Mouse (Mus musculus) heart, embryonic 12.5 days (tissue): Measurements from ENCODE around the gene Usp30. TPM values are rescaled to one million over a fixed set of nuclear protein-coding genes. Genes with fewer than 3 reads are reported as not detected.

Experiments used
- ATAC-seq: fragments of 200-750 bp; cut with Nextera tagmentation; 2 replicates; pipeline ENCODE4 v1.8.0; 2017; ENCODE audit warnings: moderate TSS enrichment, moderate library complexity; ENCODE audit not compliant: insufficient number of reproducible peaks, low FRiP score
- H3K27ac ChIP-seq: fragments of 300-500 bp; sonication (generic); 2 replicates; pipeline ENCODE4 v1.5.1; 2016; ENCODE audit warnings: mild to moderate bottlenecking, moderate library complexity; ENCODE audit not compliant: poor library complexity, severe bottlenecking
- H3K27me3 ChIP-seq: fragments of 300-500 bp; sonication (generic); replicated peaks from 2 replicates; pipeline ENCODE4 v1.6.1; 2016; ENCODE audit warnings: mild to moderate bottlenecking, moderate library complexity
- H3K36me3 ChIP-seq: fragments of 300-500 bp; sonication (generic); 2 replicates; pipeline ENCODE4 v1.6.1; 2016; ENCODE audit warnings: mild to moderate bottlenecking, moderate library complexity
- H3K4me1 ChIP-seq: fragments of 300-500 bp; sonication (generic); replicated peaks from 2 replicates; pipeline ENCODE4 v1.6.1; 2016; ENCODE audit warnings: mild to moderate bottlenecking
- H3K4me2 ChIP-seq: fragments of 300-500 bp; sonication (generic); 2 replicates; pipeline ENCODE4 v1.6.1; 2016; ENCODE audit warnings: mild to moderate bottlenecking, moderate library complexity
- H3K4me3 ChIP-seq: fragments of 300-500 bp; sonication (generic); 2 replicates; pipeline ENCODE4 v1.5.1; 2016; ENCODE audit warnings: mild to moderate bottlenecking
- H3K9ac ChIP-seq: fragments of 300-500 bp; sonication (generic); 2 replicates; pipeline ENCODE4 v1.6.1; 2016; ENCODE audit warnings: mild to moderate bottlenecking, moderate library complexity
- H3K9me3 ChIP-seq: fragments of 300-500 bp; sonication (generic); replicated peaks from 2 replicates; pipeline ENCODE4 v1.6.1; 2016; ENCODE audit warnings: mild to moderate bottlenecking, moderate library complexity
- WGBS: fragments of 180-500 bp; shearing (Covaris S2); methylation state at CpG from one replicate; pipeline ENCODE4 v1.1.7; 2016; 5-methylcytosine and 5-hydroxymethylcytosine counted together
- polyA plus RNA-seq: library from polyadenylated mRNA; unstranded; fragments of >200 nt; fragmentation: Nextera tagmentation; extraction: Ambion mirVana; gene quantifications from 2 replicates; pipeline ENCODE4 v1.2.1, GENCODE M21; 2016

Usp30 gene
- polyA plus RNA-seq, 1 experiment from 2014 or later: 9.0 TPM

- no peaks in the 10 kb centered on the region for H3K9me3 ChIP-seq
- H3K27ac ChIP-seq: peak within 1 kb of the TSS; percentile 92
- H3K4me1 ChIP-seq: peaks cover 22% of the 10 kb centered on the region
- H3K4me2 ChIP-seq: peak within 1 kb of the TSS; percentile 82
- peaks cover 34% of the 10 kb centered on the region for H3K36me3 ChIP-seq
- H3K4me3 ChIP-seq: peak within 1 kb of the TSS; percentile 57
- under 1% methylated on average over 69 of the region's 69 CpGs for WGBS
- H3K27me3 ChIP-seq: no peaks in the 10 kb centered on the region
- H3K9ac ChIP-seq: peak within 1 kb of the TSS; percentile 75
- ATAC-seq: peak; percentile 31; the same call in 1 of the 2 replicates
Measured at GRCm38 (mm10) chr5:114127374-114128349, 62.4 kb downstream of the Usp30 start, which contains the start of gene Alkbh2. TSS of gene Alkbh2 (minus strand) at chr5:114128218.

DNA sequence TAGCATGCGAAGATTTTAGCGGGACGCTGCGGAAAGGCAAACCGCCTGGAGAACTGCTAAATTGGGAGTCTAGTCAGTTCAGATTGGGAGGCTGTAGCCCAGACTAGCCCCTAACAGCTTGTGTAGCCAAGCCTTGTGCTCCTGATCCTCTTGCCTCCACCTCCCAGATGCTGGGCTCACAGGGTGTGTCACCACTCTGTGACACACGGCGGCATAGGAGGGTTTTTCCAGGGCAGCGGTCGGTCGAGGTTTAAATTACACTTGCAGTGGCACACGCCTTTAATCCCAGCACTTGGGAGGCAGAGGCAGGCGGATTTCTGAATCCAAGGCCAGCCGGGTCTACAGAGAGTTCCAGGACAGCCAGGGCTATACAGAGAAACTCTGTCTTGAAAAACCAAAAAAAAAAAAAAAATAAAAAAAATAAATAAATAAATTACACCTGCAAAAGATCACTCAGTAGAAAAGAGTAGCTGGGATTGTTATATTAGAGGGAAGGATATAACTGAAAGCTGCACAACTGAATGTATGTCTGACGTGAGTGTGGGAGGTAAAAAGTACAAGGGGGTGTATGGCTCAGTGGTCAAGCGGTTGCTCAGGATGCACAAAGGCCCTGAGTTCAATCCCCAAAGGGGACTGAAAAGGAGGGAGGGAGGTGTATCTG lies 64.4 kb downstream of the Usp30 start:
- Histone ChIP-seq H3K36me3 (peaks cover 18% of the 10 kb centered on the region), H3K27me3 (no peaks in the 10 kb centered on the region), H3K9ac (no peak overlapping the region), H3K27ac (no peak overlapping the region), H3K4me3 (peak overlapping the region; percentile 78), H3K4me1 (peaks cover 40% of the 10 kb centered on the region), H3K9me3 (no peaks in the 10 kb centered on the region), H3K4me2 (peak overlapping the region; percentile 97)
- 79% methylated on average over 15 of the region's 15 CpGs for WGBS
- no peak for ATAC-seq

GRCm38 (mm10) chr5:114130211-114130605 lies 64.9 kb downstream of the Usp30 start, which contains the start of gene Ung:
TSS of gene Ung (plus strand) at chr5:114130386.
- H3K9me3 ChIP-seq: no peaks in the 10 kb centered on the region
- ATAC-seq: peak; percentile 44; the same call in 1 of the 2 replicates
- WGBS: 1% methylated on average over 29 of the region's 29 CpGs
- peak within 1 kb of the TSS; percentile 75 for H3K27ac ChIP-seq
- no peaks in the 10 kb centered on the region for H3K27me3 ChIP-seq
- peak within 1 kb of the TSS; percentile 79 for H3K9ac ChIP-seq
- H3K4me1 ChIP-seq: peaks cover 45% of the 10 kb centered on the region
- H3K4me3 ChIP-seq: peak within 1 kb of the TSS; percentile 78
- H3K36me3 ChIP-seq: peaks cover 14% of the 10 kb centered on the region
- H3K4me2 ChIP-seq: peak within 1 kb of the TSS; percentile 97

DNA sequence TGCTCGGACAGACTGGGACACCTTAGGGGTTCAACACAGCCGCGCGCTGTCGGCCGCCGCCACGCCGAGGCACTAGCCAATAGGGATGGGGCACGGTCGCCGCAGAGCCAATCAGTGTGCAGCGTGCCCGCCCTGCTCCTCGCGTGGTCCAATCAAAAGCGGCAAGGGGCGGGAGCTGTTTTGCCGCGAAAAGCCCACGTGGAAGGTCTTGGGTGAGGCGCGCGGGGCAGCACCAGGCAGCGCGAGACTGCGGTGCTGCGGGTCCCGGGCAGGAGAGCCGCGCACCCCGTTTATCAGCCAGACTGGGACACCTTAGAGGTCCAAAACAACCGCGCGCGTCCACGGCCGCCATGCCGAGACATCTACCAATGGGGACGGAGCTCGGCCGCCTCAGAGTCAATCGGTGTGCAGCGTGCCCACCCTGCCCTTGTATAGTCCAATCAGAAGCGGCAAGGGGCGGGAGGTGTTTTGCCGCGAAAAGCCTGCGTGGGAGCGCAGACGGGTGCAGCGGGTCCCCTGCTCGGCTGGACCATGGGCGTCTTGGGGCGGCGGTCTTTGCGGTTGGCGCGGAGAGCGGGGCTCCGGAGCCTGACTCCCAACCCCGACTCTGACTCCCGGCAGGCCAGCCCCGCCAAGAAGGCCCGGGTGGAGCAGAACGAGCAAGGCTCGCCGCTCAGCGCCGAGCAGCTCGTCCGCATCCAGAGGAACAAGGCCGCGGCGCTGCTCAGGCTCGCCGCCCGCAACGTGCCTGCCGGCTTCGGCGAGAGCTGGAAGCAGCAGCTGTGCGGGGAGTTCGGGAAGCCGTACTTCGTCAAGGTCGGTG lies 65.6 kb downstream of the Usp30 start:
- peak overlapping the region; percentile 78 for H3K4me3 ChIP-seq
- H3K9ac ChIP-seq: peak overlapping the region; percentile 79
- H3K4me2 ChIP-seq: peak overlapping the region; percentile 97
- under 1% methylated on average over 87 of the region's 87 CpGs for WGBS
- H3K27ac ChIP-seq: peak overlapping the region; percentile 75
- peaks cover 47% of the 10 kb centered on the region for H3K4me1 ChIP-seq
- H3K9me3 ChIP-seq: no peaks in the 10 kb centered on the region
- peaks cover 13% of the 10 kb centered on the region; the same call in 1 of the 2 replicates for H3K36me3 ChIP-seq
- no peaks in the 10 kb centered on the region for H3K27me3 ChIP-seq
- peak; percentile 95 for ATAC-seq

- Histone ChIP-seq H3K27me3 (no peaks in the 10 kb centered on the region), H3K4me3 (peak overlapping the region; percentile 78), H3K4me1 (peaks cover 47% of the 10 kb centered on the region), H3K4me2 (peak overlapping the region; percentile 97), H3K36me3 (peaks cover 16% of the 10 kb centered on the region), H3K9me3 (no peaks in the 10 kb centered on the region), H3K9ac (peak overlapping the region; percentile 79), H3K27ac (peak overlapping the region; percentile 75)
- ATAC-seq: no peak
- 0% methylated on average over 15 of the region's 15 CpGs for WGBS
Measured at GRCm38 (mm10) chr5:114131521-114131840, 66.2 kb downstream of the Usp30 start.

DNA sequence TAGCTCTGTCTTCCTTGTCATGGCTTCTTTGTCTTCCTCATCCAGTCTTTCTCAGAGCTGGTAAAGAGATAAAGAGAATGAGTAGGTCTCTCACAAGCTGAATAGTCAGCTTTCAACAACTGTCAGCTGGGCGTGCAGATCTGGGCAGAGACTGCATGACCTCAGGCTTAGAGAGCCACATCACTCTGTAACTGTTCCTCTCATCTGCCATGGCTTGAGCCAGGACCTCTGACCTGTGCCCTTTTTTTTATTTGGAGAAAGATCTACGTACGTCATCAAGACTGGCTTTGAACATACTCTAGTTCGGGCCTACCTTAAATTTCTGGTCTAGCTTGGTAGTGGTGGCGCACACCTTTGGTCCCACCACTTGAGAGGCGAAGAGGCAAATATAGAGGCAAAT lies 67.6 kb downstream of the Usp30 start:
- Histone ChIP-seq H3K27ac (no peak overlapping the region), H3K4me3 (no peak overlapping the region), H3K36me3 (peaks cover 29% of the 10 kb centered on the region), H3K27me3 (no peaks in the 10 kb centered on the region), H3K4me2 (peak overlapping the region; percentile 97; the same call in 1 of the 2 replicates), H3K4me1 (peaks cover 50% of the 10 kb centered on the region), H3K9me3 (no peaks in the 10 kb centered on the region), H3K9ac (0 out of 2 replicates have a peak overlapping the region, but pooled peaks have one; percentile 79)
- no peak for ATAC-seq
- 85% methylated on average over 6 of the region's 6 CpGs for WGBS

DNA sequence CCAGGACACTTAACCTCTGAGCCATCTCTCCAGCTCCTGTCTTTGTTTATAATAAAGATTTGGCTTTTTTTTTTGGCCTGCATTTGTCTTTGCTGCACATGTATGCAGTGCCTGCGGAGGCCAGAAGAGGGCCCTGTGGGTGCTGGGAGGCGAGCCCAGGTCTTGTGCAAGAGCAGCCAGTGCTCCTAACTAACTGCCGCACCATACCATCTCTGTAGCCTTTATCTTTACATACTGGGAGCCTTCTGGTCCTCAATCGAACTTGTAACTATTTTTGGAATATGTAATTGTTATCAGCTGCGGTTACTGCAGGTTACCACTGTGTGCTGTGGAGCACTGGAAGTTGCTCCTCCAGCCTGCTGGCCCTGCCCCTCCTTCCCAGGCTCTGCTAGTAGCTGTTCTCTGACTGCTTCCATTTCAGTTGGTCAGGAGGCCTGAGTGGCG lies 68.9 kb downstream of the Usp30 start:
- Histone ChIP-seq H3K9me3 (no peaks in the 10 kb centered on the region), H3K4me2 (peak overlapping the region; percentile 13), H3K27ac (peak overlapping the region; percentile 77), H3K27me3 (no peaks in the 10 kb centered on the region), H3K4me3 (no peak overlapping the region), H3K36me3 (peaks cover 30% of the 10 kb centered on the region), H3K4me1 (peaks cover 62% of the 10 kb centered on the region), H3K9ac (0 out of 2 replicates have a peak overlapping the region, but pooled peaks have one; percentile 34)
- 27% methylated on average over 6 of the region's 6 CpGs for WGBS
- no peak for ATAC-seq

DNA sequence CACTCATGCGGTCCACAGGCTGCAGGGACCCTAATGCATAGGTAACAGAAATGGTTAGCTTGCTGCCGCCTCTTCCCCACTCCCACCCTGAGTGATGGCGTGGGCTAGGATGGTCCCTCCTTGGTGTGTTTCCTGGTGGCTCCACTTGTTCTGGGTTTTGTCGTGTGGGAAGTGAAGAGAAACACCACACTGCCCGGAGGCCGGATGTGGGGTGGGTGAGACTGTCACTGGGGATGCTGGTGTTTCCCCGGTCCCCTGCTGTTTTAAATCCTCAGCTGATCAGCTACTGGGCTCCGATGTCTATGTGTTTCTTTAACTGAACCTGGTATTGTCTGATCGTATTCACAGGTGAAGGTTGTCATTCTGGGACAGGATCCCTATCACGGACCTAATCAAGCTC lies 70.3 kb downstream of the Usp30 start:
- no peak overlapping the region for H3K4me2 ChIP-seq
- no peaks in the 10 kb centered on the region for H3K27me3 ChIP-seq
- 87% methylated on average over 10 of the region's 10 CpGs for WGBS
- no peak for ATAC-seq
- H3K4me1 ChIP-seq: peaks cover 67% of the 10 kb centered on the region
- H3K36me3 ChIP-seq: peaks cover 30% of the 10 kb centered on the region
- H3K27ac ChIP-seq: 0 out of 2 replicates have a peak overlapping the region, but pooled peaks have one; percentile 8
- H3K9me3 ChIP-seq: no peaks in the 10 kb centered on the region
- H3K9ac ChIP-seq: no peak overlapping the region
- no peak overlapping the region for H3K4me3 ChIP-seq

- peak overlapping the region; percentile 85 for H3K27ac ChIP-seq
- WGBS: 74% methylated on average over 15 of the region's 15 CpGs
- no peaks in the 10 kb centered on the region for H3K9me3 ChIP-seq
- 0 out of 2 replicates have a peak overlapping the region, but pooled peaks have one; percentile 9 for H3K4me2 ChIP-seq
- 0 out of 2 replicates have a peak overlapping the region, but pooled peaks have one; percentile 40 for H3K9ac ChIP-seq
- H3K4me1 ChIP-seq: peaks cover 54% of the 10 kb centered on the region
- peaks cover 30% of the 10 kb centered on the region for H3K36me3 ChIP-seq
- ATAC-seq: no peak
- no peaks in the 10 kb centered on the region for H3K27me3 ChIP-seq
- no peak overlapping the region for H3K4me3 ChIP-seq
Measured at GRCm38 (mm10) chr5:114137481-114138276, 72.4 kb downstream of the Usp30 start.
